Mouse (Mus musculus) cortical plate, adult 2 months (tissue): ENCODE measurements around the gene Slc6a2.
A peak's percentile ranks its signal among the peaks of the same experiment; 100 is the strongest.

ENCODE experiments used
- CTCF ChIP-seq: fragments of 200-500 bp; IDR thresholded peaks from 2 replicates; pipeline ENCODE4 v1.5.1; 2011; ENCODE audit warnings: mild to moderate bottlenecking, control low read depth, low read length; ENCODE audit not compliant: insufficient read depth; ENCODE audit errors: extremely low read depth
- POLR2A ChIP-seq: fragments of 200-500 bp; IDR thresholded peaks from 2 replicates; pipeline ENCODE4 v1.6.1; 2011; ENCODE audit warnings: mild to moderate bottlenecking, low read length, control low read depth; ENCODE audit not compliant: insufficient read depth; ENCODE audit errors: extremely low read depth

GRCm38 (mm10) chr8:92998600-92998999 lies 38.7 kb downstream of the Slc6a2 start:
- TF ChIP-seq POLR2A (no peak), CTCF (peak; percentile 49; the same call in 1 of the 2 replicates)
